Mouse (Mus musculus): ENCODE results near the gene Scd2. TPM values are rescaled to one million over a fixed set of nuclear protein-coding genes. Genes with fewer than 3 reads are reported as not detected.
A peak's percentile ranks its signal among the peaks of the same experiment; 100 is the strongest.

Scd2 gene
- total and polyA plus RNA-seq, 3 experiments: 47.4 to 593 (median 392) TPM

DNA sequence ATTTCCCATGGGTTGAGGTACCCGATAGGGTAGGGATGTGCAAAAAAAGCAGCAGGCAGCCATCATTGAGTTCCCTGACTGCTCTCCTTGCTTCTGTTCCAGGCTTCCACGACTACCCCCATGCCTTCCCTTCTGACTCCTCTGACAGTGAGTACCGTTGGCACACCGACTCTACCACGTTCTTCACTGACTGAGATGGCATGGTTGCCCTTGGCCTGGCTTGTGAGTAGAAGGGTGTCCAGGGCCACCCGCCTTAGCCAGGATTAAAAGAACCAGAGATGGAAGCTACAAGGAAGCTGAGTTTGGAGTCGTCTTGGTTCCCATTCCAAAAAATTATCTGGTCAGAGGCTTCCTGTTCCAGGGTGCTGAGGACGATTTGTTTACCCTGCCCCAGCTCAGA lies 15.5 kb upstream of the Scd2 start:
- H3K4me3 ChIP-seq (ENCODE audit: control insufficient read depth in 1 of 2, insufficient read depth in 1 of 2, low read depth in 2 of 2, low read length in 2 of 2): no peak overlapping the region
- TF ChIP-seq KAT2A (conservative IDR thresholded peaks at IDR 0.05; ENCODE audit: low read depth, low read length) (no peak), MEF2A (IDR thresholded peaks at IDR 0.05; ENCODE audit: extremely low read depth, insufficient replicate concordance, low read depth, low read length, poor library complexity, severe bottlenecking) (no peak), MAZ (IDR thresholded peaks at IDR 0.05; ENCODE audit: low read depth, low read length) (no peak), SIN3A (IDR thresholded peaks at IDR 0.05; ENCODE audit: low read length) (no peak), TBP (IDR thresholded peaks at IDR 0.05; ENCODE audit: low read depth, low read length) (no peak), CHD2 (IDR thresholded peaks at IDR 0.05; ENCODE audit: low read length) (no peak), SMC3 (IDR thresholded peaks at IDR 0.05; ENCODE audit: low read depth, low read length) (no peak), POLR2AphosphoS2 (IDR thresholded peaks at IDR 0.05; ENCODE audit: low read length) (no peak), ETS1 (IDR thresholded peaks at IDR 0.05; ENCODE audit: low read depth, low read length) (no peak), EP300 (IDR thresholded peaks at IDR 0.05; ENCODE audit: low read depth in 1 of 2, low read length in 2 of 2) (no peak), POLR2A (IDR thresholded peaks at IDR 0.05; ENCODE audit: control insufficient read depth in 1 of 2, insufficient read depth in 1 of 2, low read depth in 1 of 2, low read length in 2 of 2, poor library complexity in 1 of 2) (no peak), POLR2AphosphoS5 (IDR thresholded peaks at IDR 0.05; ENCODE audit: borderline replicate concordance, low read depth, low read length) (no peak), CHD1 (IDR thresholded peaks at IDR 0.05; ENCODE audit: low read depth, low read length) (no peak), TCF12 (IDR thresholded peaks at IDR 0.05; ENCODE audit: low read depth, low read length) (no peak), ELF1 (IDR thresholded peaks at IDR 0.05; ENCODE audit: low read depth, low read length) (no peak), USF1 (IDR thresholded peaks at IDR 0.05; ENCODE audit: low read depth, low read length) (no peak), ZMIZ1 (IDR thresholded peaks at IDR 0.05; ENCODE audit: low read depth, low read length) (no peak), GABPA (IDR thresholded peaks at IDR 0.05; ENCODE audit: low read depth, low read length) (no peak)
- H3K4me1 ChIP-seq (ENCODE audit: control insufficient read depth in 1 of 2, insufficient read depth in 2 of 2, low read length in 2 of 2): peaks cover 10 to 29% of the 10 kb centered on the region in 2 experiments
- H3K36me3 ChIP-seq (ENCODE audit: control insufficient read depth in 1 of 2, insufficient read depth in 2 of 2, low read length in 2 of 2): peaks cover 0 to 21% of the 10 kb centered on the region in 2 experiments; a peak in 2 of 4 replicates
- H3K79me2 ChIP-seq (ENCODE audit: control insufficient read depth, insufficient read depth, low read length, poor library complexity): no peaks in the 10 kb centered on the region
- no peaks in the 10 kb centered on the region for H3K9me3 ChIP-seq (replicated peaks; ENCODE audit: insufficient read depth, low read length)
- H3K9ac ChIP-seq (ENCODE audit: control insufficient read depth, low read depth, low read length, poor library complexity, severe bottlenecking): no peak overlapping the region
- DNase-seq (ENCODE audit: low read depth, low spot score): no peak
- no peak overlapping the region for H3K27ac ChIP-seq (ENCODE audit: control insufficient read depth, low read depth, low read length)
- no peaks in the 10 kb centered on the region for H3K27me3 ChIP-seq (ENCODE audit: control insufficient read depth in 1 of 2, insufficient read depth in 2 of 2, low read length in 2 of 2)

DNA sequence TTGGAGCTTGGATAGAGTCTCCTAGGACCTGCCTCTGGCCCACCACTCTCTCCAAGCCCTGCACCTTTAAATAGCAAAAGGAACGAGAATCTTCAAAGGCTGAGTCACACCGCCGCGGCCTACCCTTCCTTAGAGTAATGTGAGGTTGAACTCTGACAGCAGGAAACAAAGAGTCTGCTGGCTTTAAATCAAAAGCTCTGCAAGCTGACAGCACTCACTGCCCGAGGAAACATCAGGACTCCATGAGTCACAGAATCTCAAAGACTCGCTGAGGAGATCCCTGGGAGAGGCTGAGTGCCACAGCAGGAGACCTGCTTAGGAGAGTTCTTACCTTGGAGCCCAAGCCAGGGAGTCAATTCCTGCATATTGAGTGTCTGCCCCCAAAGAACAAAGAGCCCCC lies 12.7 kb upstream of the Scd2 start:
- Histone ChIP-seq H3K4me1 (ENCODE audit: control insufficient read depth in 1 of 2, insufficient read depth in 2 of 2, low read length in 2 of 2) (peaks cover 28 to 48% of the 10 kb centered on the region in 2 experiments), H3K9ac (ENCODE audit: control insufficient read depth, low read depth, low read length, poor library complexity, severe bottlenecking) (peak overlapping the region; percentile 59)
- peak; percentile 57; the same call in 1 of the 2 replicates for TF ChIP-seq CHD1 (IDR thresholded peaks at IDR 0.05; ENCODE audit: low read depth, low read length)
- peak; percentile 46 to 51; a peak in 2 of 4 replicates for TF ChIP-seq EP300 (IDR thresholded peaks at IDR 0.05; ENCODE audit: low read depth in 1 of 2, low read length in 2 of 2)
- peak; percentile 60 for TF ChIP-seq HCFC1 (IDR thresholded peaks at IDR 0.05; ENCODE audit: low read depth, low read length)
- TF ChIP-seq MYC (IDR thresholded peaks at IDR 0.05; ENCODE audit: low read depth, low read length): 0 out of 2 replicates have a peak, but pooled peaks have one; percentile 44
- TF ChIP-seq POLR2A (IDR thresholded peaks at IDR 0.05; ENCODE audit: control insufficient read depth in 1 of 2, insufficient read depth in 1 of 2, low read depth in 1 of 2, low read length in 2 of 2, poor library complexity in 1 of 2): peak in 1 of 2 experiments; percentile 66; a peak in 2 of 4 replicates
- 0 out of 2 replicates have a peak, but pooled peaks have one; percentile 60 for TF ChIP-seq MAX (IDR thresholded peaks at IDR 0.05; ENCODE audit: low read length)
- TF ChIP-seq SMC3 (IDR thresholded peaks at IDR 0.05; ENCODE audit: low read depth, low read length): peak; percentile 3; the same call in 1 of the 2 replicates
- peak; percentile 69; the same call in 1 of the 2 replicates for TF ChIP-seq ETS1 (IDR thresholded peaks at IDR 0.05; ENCODE audit: low read depth, low read length)
- no peak for TF ChIP-seq NRF1 (IDR thresholded peaks at IDR 0.05; ENCODE audit: insufficient read depth, low read depth, low read length, poor library complexity, severe bottlenecking)
- no peak for TF ChIP-seq ZC3H11A (IDR thresholded peaks at IDR 0.05; ENCODE audit: low read depth, low read length)
- TF ChIP-seq MYB (IDR thresholded peaks at IDR 0.05; ENCODE audit: low read depth, low read length): no peak
- peak; percentile 82 for TF ChIP-seq SIN3A (IDR thresholded peaks at IDR 0.05; ENCODE audit: low read length)
- peak; percentile 68 for TF ChIP-seq TBP (IDR thresholded peaks at IDR 0.05; ENCODE audit: low read depth, low read length)

More for the DNA sequence above, 12.7 kb upstream of the Scd2 start:
- peak overlapping the region; percentile 1 to 5; a peak in 2 of 4 replicates for H3K4me3 ChIP-seq (ENCODE audit: control insufficient read depth in 1 of 2, insufficient read depth in 1 of 2, low read depth in 2 of 2, low read length in 2 of 2)
- peak overlapping the region; percentile 81 for H3K27ac ChIP-seq (ENCODE audit: control insufficient read depth, low read depth, low read length)
- H3K9me3 ChIP-seq (replicated peaks; ENCODE audit: insufficient read depth, low read length): no peaks in the 10 kb centered on the region
- peaks cover 0 to 39% of the 10 kb centered on the region in 2 experiments; a peak in 2 of 4 replicates for H3K36me3 ChIP-seq (ENCODE audit: control insufficient read depth in 1 of 2, insufficient read depth in 2 of 2, low read length in 2 of 2)
- peak; percentile 93 for DNase-seq (ENCODE audit: low read depth, low spot score)
- H3K27me3 ChIP-seq (ENCODE audit: control insufficient read depth in 1 of 2, insufficient read depth in 2 of 2, low read length in 2 of 2): no peaks in the 10 kb centered on the region
- H3K79me2 ChIP-seq (ENCODE audit: control insufficient read depth, insufficient read depth, low read length, poor library complexity): peaks cover 2% of the 10 kb centered on the region; the same call in 1 of the 2 replicates

All from MEL (cell line).